Mouse (Mus musculus) heart, embryonic 12.5 days (tissue): ENCODE data around the gene Pde3b. TPM values are rescaled to one million over a fixed set of nuclear protein-coding genes. Genes with fewer than 3 reads are reported as not detected.
"Not testable (repeated sequence)": the region's sequence is repeated elsewhere in the genome, so short reads cannot be mapped to it uniquely, and the experiment has no call there.

ENCODE experiments used
- ATAC-seq: fragments of 200-750 bp; cut with Nextera tagmentation; 2 replicates; pipeline ENCODE4 v1.8.0; 2017; ENCODE audit warnings: moderate TSS enrichment, moderate library complexity; ENCODE audit not compliant: insufficient number of reproducible peaks, low FRiP score
- H3K27ac ChIP-seq: fragments of 300-500 bp; sonication (generic); 2 replicates; pipeline ENCODE4 v1.5.1; 2016; ENCODE audit warnings: mild to moderate bottlenecking, moderate library complexity; ENCODE audit not compliant: poor library complexity, severe bottlenecking
- H3K27me3 ChIP-seq: fragments of 300-500 bp; sonication (generic); replicated peaks from 2 replicates; pipeline ENCODE4 v1.6.1; 2016; ENCODE audit warnings: mild to moderate bottlenecking, moderate library complexity
- H3K36me3 ChIP-seq: fragments of 300-500 bp; sonication (generic); 2 replicates; pipeline ENCODE4 v1.6.1; 2016; ENCODE audit warnings: mild to moderate bottlenecking, moderate library complexity
- H3K4me1 ChIP-seq: fragments of 300-500 bp; sonication (generic); replicated peaks from 2 replicates; pipeline ENCODE4 v1.6.1; 2016; ENCODE audit warnings: mild to moderate bottlenecking
- H3K4me2 ChIP-seq: fragments of 300-500 bp; sonication (generic); 2 replicates; pipeline ENCODE4 v1.6.1; 2016; ENCODE audit warnings: mild to moderate bottlenecking, moderate library complexity
- H3K4me3 ChIP-seq: fragments of 300-500 bp; sonication (generic); 2 replicates; pipeline ENCODE4 v1.5.1; 2016; ENCODE audit warnings: mild to moderate bottlenecking
- H3K9ac ChIP-seq: fragments of 300-500 bp; sonication (generic); 2 replicates; pipeline ENCODE4 v1.6.1; 2016; ENCODE audit warnings: mild to moderate bottlenecking, moderate library complexity
- H3K9me3 ChIP-seq: fragments of 300-500 bp; sonication (generic); replicated peaks from 2 replicates; pipeline ENCODE4 v1.6.1; 2016; ENCODE audit warnings: mild to moderate bottlenecking, moderate library complexity
- WGBS: fragments of 180-500 bp; shearing (Covaris S2); methylation state at CpG from one replicate; pipeline ENCODE4 v1.1.7; 2016; 5-methylcytosine and 5-hydroxymethylcytosine counted together
- polyA plus RNA-seq: library from polyadenylated mRNA; unstranded; fragments of >200 nt; fragmentation: Nextera tagmentation; extraction: Ambion mirVana; gene quantifications from 2 replicates; pipeline ENCODE4 v1.2.1, GENCODE M21; 2016

The Pde3b gene
- 7.3 and 8.6 TPM in 2 replicates for polyA plus RNA-seq

DNA sequence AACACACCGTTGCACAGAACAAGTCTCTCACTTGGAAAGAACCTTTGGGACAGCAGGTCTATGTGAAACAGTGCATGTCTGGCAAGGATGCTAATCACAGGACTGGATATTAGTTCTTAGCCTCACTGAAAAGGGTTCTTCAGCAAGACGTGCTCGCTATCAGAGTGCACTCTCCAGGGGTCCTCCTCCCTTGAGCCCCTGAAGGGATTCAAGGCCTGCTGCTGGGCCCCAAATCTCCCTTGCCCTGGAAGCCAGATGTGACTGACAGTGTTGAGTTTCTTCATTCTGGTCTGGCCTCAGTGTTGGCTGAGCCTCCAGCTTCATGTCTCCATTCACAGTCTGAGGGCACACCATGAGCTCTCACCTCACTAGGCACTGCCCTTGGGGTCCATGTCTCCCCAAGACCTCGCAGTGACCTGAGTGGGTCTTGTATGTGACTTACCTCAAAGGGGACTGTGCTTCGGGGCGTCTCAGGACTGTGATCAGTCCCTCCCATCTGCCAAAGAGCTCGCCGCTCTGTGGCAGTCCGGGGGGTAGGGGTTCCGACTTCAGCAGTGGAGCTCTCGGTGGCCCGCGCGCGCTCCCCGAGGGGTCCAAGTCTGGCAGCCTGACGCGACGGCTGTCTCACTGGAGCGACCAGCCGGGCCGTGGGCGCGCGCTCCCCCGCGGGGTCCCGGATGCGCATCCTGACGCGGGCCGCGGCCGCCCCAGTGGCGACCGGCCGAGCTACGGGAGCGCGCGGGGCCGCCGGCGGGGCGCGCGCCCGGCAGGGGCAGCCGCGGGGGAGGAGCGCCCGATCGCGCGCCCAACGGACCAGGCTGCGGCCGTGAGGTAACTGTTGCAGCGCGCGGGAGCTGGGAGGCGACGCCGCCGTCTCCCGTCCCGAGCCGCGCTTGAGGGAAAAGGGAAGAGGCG, at the start of gene Pde3b:
Gene Pde3b, plus strand, starts transcription at position 861 of the 915 bp plus-strand sequence.
- Histone ChIP-seq H3K9me3 (no peaks in the 10 kb centered on the region), H3K27ac (peak within 1 kb of the TSS; percentile 44), H3K4me2 (peak within 1 kb of the TSS; percentile 98), H3K36me3 (no peaks in the 10 kb centered on the region), H3K27me3 (no peaks in the 10 kb centered on the region), H3K9ac (peak within 1 kb of the TSS; percentile 94), H3K4me1 (peaks cover 8% of the 10 kb centered on the region; the same call in 1 of the 2 replicates), H3K4me3 (peak within 1 kb of the TSS; percentile 95)
- peak; percentile 92 for ATAC-seq
- WGBS = 2% methylated on average over 61 of the region's 70 CpGs

DNA sequence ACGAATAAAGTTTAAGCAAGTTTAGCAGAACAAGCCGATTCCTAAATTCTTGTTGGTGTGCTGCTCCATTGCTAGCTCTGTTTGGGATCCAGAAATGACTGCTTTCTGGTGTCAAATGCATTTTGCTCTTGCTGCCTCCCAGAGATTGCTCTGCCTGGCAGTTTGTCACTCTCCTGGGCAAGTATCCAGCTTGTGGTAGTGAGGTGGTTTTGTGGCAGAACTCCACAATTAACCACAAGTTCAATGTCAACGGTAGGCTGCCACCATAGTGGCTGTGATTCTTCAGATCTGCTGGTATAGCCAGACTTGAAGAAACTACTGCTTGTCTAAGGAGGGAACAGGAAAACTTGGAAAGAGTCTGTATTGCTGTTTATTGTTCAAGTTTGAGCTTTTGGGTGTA, 13.0 kb upstream of the Pde3b start:
- 77% methylated on average over 3 of the region's 3 CpGs for WGBS
- H3K9me3 ChIP-seq = no peaks in the 10 kb centered on the region
- H3K27ac ChIP-seq = no peak overlapping the region
- H3K27me3 ChIP-seq = no peaks in the 10 kb centered on the region
- no peaks in the 10 kb centered on the region for H3K36me3 ChIP-seq
- no peaks in the 10 kb centered on the region for H3K4me1 ChIP-seq
- ATAC-seq = no peak
- no peak overlapping the region for H3K9ac ChIP-seq
- H3K4me3 ChIP-seq = no peak overlapping the region
- no peak overlapping the region for H3K4me2 ChIP-seq

DNA sequence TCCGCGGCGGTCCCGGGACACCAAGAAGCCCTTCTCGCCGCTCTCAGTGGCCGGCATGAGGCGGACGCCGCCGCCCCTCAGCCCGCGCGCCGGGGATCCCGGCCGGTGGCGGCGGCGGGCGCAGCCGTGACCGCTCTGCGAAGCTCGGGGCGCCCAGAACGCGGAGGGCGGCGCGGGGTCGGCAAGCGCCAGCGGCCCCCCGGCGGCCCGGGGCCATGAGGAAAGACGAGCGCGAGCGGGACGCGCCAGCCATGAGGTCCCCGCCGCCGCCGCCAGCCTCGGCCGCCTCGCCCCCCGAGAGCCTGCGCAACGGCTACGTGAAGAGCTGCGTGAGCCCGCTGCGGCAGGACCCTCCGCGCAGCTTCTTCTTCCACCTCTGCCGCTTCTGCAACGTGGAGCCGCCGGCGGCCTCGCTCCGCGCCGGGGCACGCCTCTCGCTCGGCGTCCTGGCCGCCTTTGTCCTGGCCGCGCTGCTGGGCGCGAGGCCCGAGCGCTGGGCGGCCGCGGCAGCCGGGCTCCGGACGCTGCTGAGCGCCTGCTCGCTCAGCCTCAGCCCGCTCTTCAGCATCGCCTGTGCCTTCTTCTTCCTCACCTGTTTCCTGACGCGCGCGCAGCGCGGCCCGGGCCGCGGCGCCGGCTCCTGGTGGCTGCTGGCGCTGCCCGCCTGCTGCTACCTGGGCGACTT, 397 bp downstream of the Pde3b start:
- Histone ChIP-seq H3K4me1 (peaks cover 8% of the 10 kb centered on the region; the same call in 1 of the 2 replicates), H3K9me3 (no peaks in the 10 kb centered on the region), H3K36me3 (no peaks in the 10 kb centered on the region), H3K27ac (peak overlapping the region; percentile 44), H3K9ac (peak overlapping the region; percentile 94), H3K4me2 (peak overlapping the region; percentile 98), H3K4me3 (peak overlapping the region; percentile 95), H3K27me3 (no peaks in the 10 kb centered on the region)
- WGBS = under 1% methylated on average over 93 of the region's 103 CpGs
- peak; percentile 64 for ATAC-seq

DNA sequence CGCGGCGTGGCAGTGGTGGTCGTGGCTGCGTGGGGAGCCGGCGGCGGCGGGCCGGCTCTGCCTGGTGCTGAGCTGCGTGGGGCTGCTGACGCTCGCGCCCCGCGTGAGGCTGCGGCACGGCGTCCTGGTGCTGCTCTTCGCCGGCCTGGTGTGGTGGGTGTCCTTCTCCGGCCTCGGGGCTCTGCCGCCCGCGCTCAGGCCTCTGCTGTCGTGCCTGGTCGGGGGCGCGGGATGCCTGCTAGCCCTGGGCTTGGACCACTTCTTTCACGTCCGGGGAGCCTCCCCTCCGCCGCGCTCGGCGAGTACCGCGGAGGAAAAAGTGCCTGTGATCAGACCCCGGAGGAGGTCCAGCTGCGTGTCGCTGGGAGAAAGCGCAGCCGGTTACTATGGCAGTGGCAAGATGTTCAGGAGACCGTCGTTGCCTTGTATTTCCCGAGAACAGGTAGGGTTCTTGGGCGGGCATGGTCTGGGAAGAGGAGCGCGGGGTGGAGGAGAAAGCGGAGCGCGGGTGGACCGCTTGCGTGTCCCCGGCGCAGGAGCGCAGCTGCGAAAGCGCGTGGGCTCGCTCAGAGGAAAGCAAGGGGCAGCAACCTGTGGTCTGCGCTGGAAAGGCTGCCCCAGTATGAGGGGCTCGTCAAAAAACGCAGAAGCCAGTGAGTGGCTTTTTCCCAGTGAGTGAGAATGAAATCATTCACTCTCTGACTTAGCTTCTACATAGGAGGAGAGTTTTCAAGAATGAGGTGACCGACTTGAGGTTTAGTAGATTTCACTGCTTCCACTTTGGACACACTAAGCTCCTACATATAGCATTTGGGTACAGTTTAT, 1.2 kb downstream of the Pde3b start:
- H3K9me3 ChIP-seq = no peaks in the 10 kb centered on the region
- H3K4me1 ChIP-seq = peaks cover 8% of the 10 kb centered on the region; the same call in 1 of the 2 replicates
- H3K36me3 ChIP-seq = no peaks in the 10 kb centered on the region
- H3K9ac ChIP-seq = peak overlapping the region; percentile 94
- WGBS = under 1% methylated on average over 66 of the region's 66 CpGs
- ATAC-seq = peak; percentile 20
- H3K27me3 ChIP-seq = no peaks in the 10 kb centered on the region
- H3K27ac ChIP-seq = peak overlapping the region; percentile 44; the same call in 1 of the 2 replicates
- peak overlapping the region; percentile 98 for H3K4me2 ChIP-seq
- H3K4me3 ChIP-seq = peak overlapping the region; percentile 95

DNA sequence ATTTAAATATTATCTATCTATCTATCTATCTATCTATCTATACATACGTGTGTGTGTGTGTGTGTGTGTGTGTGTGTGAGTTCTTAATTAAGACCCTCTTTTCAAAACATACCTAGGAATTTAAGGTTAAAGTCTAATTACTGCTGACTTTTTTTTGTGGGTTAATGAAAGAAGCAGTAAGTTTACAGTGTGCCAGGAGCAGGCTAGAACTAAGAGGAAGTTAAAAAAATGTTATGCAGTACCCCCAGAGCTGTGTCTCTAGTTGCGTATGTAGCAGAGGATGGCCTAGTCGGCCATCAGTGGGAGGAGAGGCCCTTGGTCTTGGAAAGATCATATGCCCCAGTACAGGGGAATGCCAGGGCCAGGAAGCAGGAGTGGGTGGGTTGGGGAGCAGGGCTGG, 4.2 kb downstream of the Pde3b start:
- 66% methylated on average over 3 of the region's 3 CpGs for WGBS
- not testable (repeated sequence) for ATAC-seq, H3K27ac ChIP-seq, H3K9me3 ChIP-seq, H3K36me3 ChIP-seq, H3K4me3 ChIP-seq, H3K4me1 ChIP-seq, H3K4me2 ChIP-seq, H3K27me3 ChIP-seq, H3K9ac ChIP-seq

DNA sequence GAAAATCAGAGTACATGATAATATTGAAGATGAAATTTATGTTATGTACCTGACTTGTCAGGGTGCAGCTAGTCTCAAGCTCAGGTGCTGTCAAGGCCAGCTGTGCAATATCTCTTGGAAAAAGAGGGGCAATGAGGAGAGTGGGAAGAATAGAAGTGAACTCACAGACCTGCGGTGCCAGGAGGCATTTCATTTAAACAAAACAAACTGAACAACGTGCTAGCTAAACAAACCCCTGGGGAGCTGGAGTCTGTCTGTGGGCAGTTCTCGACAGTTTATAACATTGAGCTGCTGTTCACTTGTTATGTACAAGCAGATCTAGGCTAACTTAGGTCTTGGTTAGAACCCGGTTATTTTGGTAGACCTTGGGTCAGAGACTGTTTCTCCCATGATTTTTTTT, 5.8 kb downstream of the Pde3b start:
- Histone ChIP-seq H3K9me3 (no peaks in the 10 kb centered on the region), H3K9ac (no peak overlapping the region), H3K4me1 (0 out of 2 replicates have a peak, but pooled peaks cover 3% of the 10 kb centered on the region), H3K27me3 (no peaks in the 10 kb centered on the region), H3K36me3 (no peaks in the 10 kb centered on the region), H3K4me2 (no peak overlapping the region), H3K4me3 (no peak overlapping the region), H3K27ac (no peak overlapping the region)
- ATAC-seq = no peak
- 44% methylated on average over 4 of the region's 4 CpGs for WGBS

DNA sequence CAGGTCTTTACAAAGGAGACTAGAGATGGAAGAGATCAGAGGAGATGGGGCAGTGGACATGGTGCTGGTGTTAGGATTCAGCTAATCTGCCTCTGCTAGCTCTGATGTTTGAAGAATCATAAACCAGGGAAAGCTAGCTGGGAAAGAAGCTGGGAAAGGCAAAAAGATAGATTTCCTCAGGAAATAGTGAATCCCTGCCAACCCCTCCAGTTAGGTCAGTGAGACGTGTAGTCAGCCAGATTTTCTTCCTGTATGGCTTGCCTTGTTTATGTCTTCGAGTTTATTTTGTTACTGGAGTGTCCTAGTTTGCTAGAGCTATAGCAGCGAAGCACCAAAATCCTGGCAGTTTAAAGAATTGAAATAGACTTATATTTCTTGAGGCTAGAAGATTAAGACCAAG, 7.1 kb downstream of the Pde3b start:
- 69% methylated on average over 3 of the region's 3 CpGs for WGBS
- no peaks in the 10 kb centered on the region for H3K27me3 ChIP-seq
- no peak overlapping the region for H3K27ac ChIP-seq
- no peak overlapping the region for H3K4me3 ChIP-seq
- H3K9me3 ChIP-seq = no peaks in the 10 kb centered on the region
- ATAC-seq = no peak
- no peak overlapping the region for H3K9ac ChIP-seq
- no peaks in the 10 kb centered on the region for H3K36me3 ChIP-seq
- no peak overlapping the region for H3K4me2 ChIP-seq
- H3K4me1 ChIP-seq = 0 out of 2 replicates have a peak, but pooled peaks cover 3% of the 10 kb centered on the region

DNA sequence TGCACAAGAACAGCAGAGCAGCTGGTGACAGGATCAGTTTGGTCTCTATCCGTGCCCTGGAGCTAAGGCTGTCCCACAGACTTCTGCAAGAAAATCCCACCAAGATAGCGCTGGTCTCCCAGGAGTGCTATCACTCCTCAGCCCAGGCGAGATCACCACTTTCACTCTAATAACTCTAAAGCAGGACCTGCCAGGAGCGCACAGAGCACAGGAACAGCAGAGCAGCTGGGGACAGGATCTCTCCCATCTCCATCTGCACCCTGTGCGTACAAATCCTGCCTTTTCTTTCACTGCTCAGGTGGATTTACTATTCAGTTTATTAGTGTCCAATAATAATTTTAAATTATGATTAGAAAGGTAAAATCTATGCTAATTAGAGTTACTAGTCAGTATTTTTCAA, 14.7 kb downstream of the Pde3b start:
- ATAC-seq = no peak
- no peak overlapping the region for H3K9ac ChIP-seq
- no peaks in the 10 kb centered on the region for H3K4me1 ChIP-seq
- no peak overlapping the region for H3K4me3 ChIP-seq
- H3K36me3 ChIP-seq = no peaks in the 10 kb centered on the region
- WGBS = 64% methylated on average over 5 of the region's 5 CpGs
- H3K9me3 ChIP-seq = no peaks in the 10 kb centered on the region; the same call in 1 of the 2 replicates
- H3K27ac ChIP-seq = no peak overlapping the region
- H3K4me2 ChIP-seq = no peak overlapping the region
- no peaks in the 10 kb centered on the region for H3K27me3 ChIP-seq

DNA sequence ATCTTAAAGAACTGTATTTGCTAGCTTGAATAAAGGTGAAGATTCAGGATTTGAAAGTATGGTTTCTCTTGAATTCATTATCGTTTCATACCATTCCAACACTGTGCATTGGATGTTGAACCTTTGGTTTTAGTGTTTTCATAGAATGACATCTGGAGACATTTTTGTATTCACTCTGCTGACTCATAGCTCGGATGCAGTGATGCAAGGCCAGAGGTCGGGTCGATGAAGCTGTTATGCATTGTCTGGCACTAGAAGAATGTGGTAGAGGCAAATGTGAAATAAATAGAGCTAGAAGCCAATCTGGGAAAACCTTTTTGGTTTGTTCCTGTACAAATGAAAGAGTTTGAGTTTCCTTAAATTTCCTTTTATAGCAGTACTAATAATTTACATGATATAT, 16.9 kb downstream of the Pde3b start:
- no peaks in the 10 kb centered on the region for H3K36me3 ChIP-seq
- H3K4me3 ChIP-seq = no peak overlapping the region
- no peak overlapping the region for H3K9ac ChIP-seq
- WGBS = 68% methylated on average over 4 of the region's 4 CpGs
- no peaks in the 10 kb centered on the region; the same call in 1 of the 2 replicates for H3K9me3 ChIP-seq
- no peak for ATAC-seq
- no peak overlapping the region for H3K4me2 ChIP-seq
- H3K4me1 ChIP-seq = no peaks in the 10 kb centered on the region
- no peak overlapping the region for H3K27ac ChIP-seq
- H3K27me3 ChIP-seq = no peaks in the 10 kb centered on the region

DNA sequence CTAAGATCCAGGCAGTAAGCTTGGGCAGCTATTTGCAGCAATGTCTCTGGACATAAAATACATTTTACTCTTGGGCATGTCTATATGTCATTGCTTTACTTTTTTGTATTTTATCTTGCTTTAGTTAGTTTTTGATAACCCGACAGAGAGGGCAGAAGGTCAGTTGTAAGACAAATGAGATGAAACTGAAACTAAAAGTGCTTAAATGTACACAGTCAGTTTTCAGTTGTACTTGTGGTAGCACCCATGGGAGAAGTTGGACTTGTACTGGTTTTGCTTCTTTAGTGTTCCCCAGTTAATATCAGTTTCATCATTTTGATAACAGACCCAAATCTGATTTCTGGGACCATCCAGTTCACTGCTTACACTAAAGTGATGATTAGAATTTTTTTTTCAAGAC, 24.6 kb downstream of the Pde3b start:
- no peak overlapping the region for H3K9ac ChIP-seq
- H3K9me3 ChIP-seq = no peaks in the 10 kb centered on the region
- no peaks in the 10 kb centered on the region for H3K36me3 ChIP-seq
- WGBS = 69% methylated on average over 1 of the region's 1 CpGs
- H3K27me3 ChIP-seq = no peaks in the 10 kb centered on the region
- no peak overlapping the region for H3K4me3 ChIP-seq
- H3K27ac ChIP-seq = no peak overlapping the region
- H3K4me1 ChIP-seq = no peaks in the 10 kb centered on the region
- no peak for ATAC-seq
- no peak overlapping the region for H3K4me2 ChIP-seq
